Mouse (Mus musculus) C2C12 (cell line): ENCODE measurements around the gene Tcf7l1. TPM values are rescaled to one million over a fixed set of nuclear protein-coding genes. Genes with fewer than 3 reads are reported as not detected.
A peak's percentile ranks its signal among the peaks of the same experiment; 100 is the strongest.

Experiments
- H3K27me3 ChIP-seq: one replicate; pipeline ENCODE4 v1.6.1; 2011; ENCODE audit not compliant: control insufficient read depth, insufficient read depth, insufficient read length
- H3K36me3 ChIP-seq: one replicate; pipeline ENCODE4 v1.6.1; 2011; ENCODE audit not compliant: control insufficient read depth, insufficient read depth
- H3K4me3 ChIP-seq: one replicate; pipeline ENCODE4 v1.5.1; 2011; ENCODE audit warnings: mild to moderate bottlenecking, control low read depth; ENCODE audit not compliant: poor library complexity, insufficient read depth, severe bottlenecking
- H3K79me2 ChIP-seq: one replicate; pipeline ENCODE4 v1.6.1; 2011; ENCODE audit not compliant: control insufficient read depth, insufficient read depth
- H3K79me3 ChIP-seq: one replicate; pipeline ENCODE4 v1.6.1; 2011; ENCODE audit warnings: low read depth, control low read depth
- H3ac ChIP-seq: one replicate; pipeline ENCODE3; 2011; ENCODE audit warnings: low read depth; ENCODE audit not compliant: control insufficient read depth, insufficient read length
- CEBPB ChIP-seq: IDR thresholded peaks from one replicate; pipeline ENCODE4 v1.6.1; 2011; ENCODE audit warnings: low read depth, mild to moderate bottlenecking, control low read depth, moderate library complexity
- CTCF ChIP-seq: IDR thresholded peaks from one replicate; pipeline ENCODE4 v1.5.1; 2011; ENCODE audit not compliant: control insufficient read depth, insufficient read depth, insufficient read length
- FOSL1 ChIP-seq: IDR thresholded peaks from one replicate; pipeline ENCODE4 v1.8.0; 2011; ENCODE audit warnings: mild to moderate bottlenecking, low read length; ENCODE audit not compliant: poor library complexity, insufficient read depth, severe bottlenecking
- MAX ChIP-seq: IDR thresholded peaks from one replicate; pipeline ENCODE4 v1.6.1; 2011; ENCODE audit warnings: mild to moderate bottlenecking, control low read depth
- MYOD1 ChIP-seq: IDR thresholded peaks from one replicate; pipeline ENCODE4 v1.6.1; 2011; ENCODE audit warnings: low read depth; ENCODE audit not compliant: control insufficient read depth, insufficient read length
- MYOG ChIP-seq: IDR thresholded peaks from one replicate; pipeline ENCODE4 v1.6.1; 2011; ENCODE audit not compliant: control insufficient read depth, insufficient read length; ENCODE audit errors: extremely low read depth
- USF1 ChIP-seq: IDR thresholded peaks from one replicate; pipeline ENCODE4 v1.6.1; 2011; ENCODE audit warnings: low read depth, mild to moderate bottlenecking, control low read depth, moderate library complexity
- polyA plus RNA-seq: library from polyadenylated mRNA; unstranded; fragments of >200 nt; fragmentation: generic; extraction: Trizol; gene quantifications from one replicate; pipeline ENCODE4 v1.2.1, GENCODE M21; 2012; ENCODE audit warnings: missing spikeins

Gene Tcf7l1
- polyA plus RNA-seq, 1 experiment: 18.3 TPM

- TF ChIP-seq MYOD1 (no peak), CEBPB (no peak), MYOG (no peak), USF1 (no peak), MAX (no peak), CTCF (no peak), FOSL1 (no peak)
- no peaks in the 10 kb centered on the region for H3K27me3 ChIP-seq
- H3K36me3 ChIP-seq: no peaks in the 10 kb centered on the region
- H3K79me3 ChIP-seq: no peaks in the 10 kb centered on the region
- no peaks in the 10 kb centered on the region for H3K79me2 ChIP-seq
- H3K4me3 ChIP-seq: no peak overlapping the region
- no peak overlapping the region for H3ac ChIP-seq
Observed at GRCm38 (mm10) chr6:72825762-72826161, 36.7 kb upstream of the Tcf7l1 start.

- Histone ChIP-seq H3K27me3 (no peaks in the 10 kb centered on the region), H3K4me3 (no peak overlapping the region), H3K79me2 (no peaks in the 10 kb centered on the region), H3ac (no peak overlapping the region), H3K36me3 (no peaks in the 10 kb centered on the region), H3K79me3 (no peaks in the 10 kb centered on the region)
- TF ChIP-seq USF1 (no peak), MYOD1 (no peak), MAX (no peak), FOSL1 (no peak), CEBPB (no peak), CTCF (no peak), MYOG (no peak)
Observed at GRCm38 (mm10) chr6:72824971-72825737, 36.1 kb upstream of the Tcf7l1 start.

- no peaks in the 10 kb centered on the region for H3K27me3 ChIP-seq
- no peaks in the 10 kb centered on the region for H3K79me2 ChIP-seq
- no peak overlapping the region for H3ac ChIP-seq
- TF ChIP-seq MAX: no peak
- TF ChIP-seq CEBPB: no peak
- no peak for TF ChIP-seq FOSL1
- no peak for TF ChIP-seq CTCF
- no peak for TF ChIP-seq USF1
- TF ChIP-seq MYOD1: no peak
- TF ChIP-seq MYOG: no peak
- no peak overlapping the region for H3K4me3 ChIP-seq
- H3K79me3 ChIP-seq: no peaks in the 10 kb centered on the region
- no peaks in the 10 kb centered on the region for H3K36me3 ChIP-seq
Observed at GRCm38 (mm10) chr6:72813456-72813855, 24.4 kb upstream of the Tcf7l1 start.

GRCm38 (mm10) chr6:72810248-72810647 lies 21.2 kb upstream of the Tcf7l1 start:
- H3K36me3 ChIP-seq: no peaks in the 10 kb centered on the region
- no peaks in the 10 kb centered on the region for H3K27me3 ChIP-seq
- TF ChIP-seq MYOG (no peak), MYOD1 (peak; percentile 71)
- H3ac ChIP-seq: no peak overlapping the region
- no peak overlapping the region for H3K4me3 ChIP-seq
- no peaks in the 10 kb centered on the region for H3K79me3 ChIP-seq
- no peaks in the 10 kb centered on the region for H3K79me2 ChIP-seq

- no peak overlapping the region for H3ac ChIP-seq
Observed at GRCm38 (mm10) chr6:72809522-72810149, 20.6 kb upstream of the Tcf7l1 start.

GRCm38 (mm10) chr6:72808342-72808741 lies 19.3 kb upstream of the Tcf7l1 start:
- TF ChIP-seq FOSL1: no peak
- no peak for TF ChIP-seq CTCF
- no peak for TF ChIP-seq MAX
- no peak for TF ChIP-seq MYOD1
- TF ChIP-seq CEBPB: no peak
- TF ChIP-seq MYOG: no peak
- Histone ChIP-seq H3K36me3 (no peaks in the 10 kb centered on the region), H3K4me3 (no peak overlapping the region), H3K27me3 (no peaks in the 10 kb centered on the region), H3K79me2 (no peaks in the 10 kb centered on the region), H3K79me3 (no peaks in the 10 kb centered on the region), H3ac (no peak overlapping the region)

More at GRCm38 (mm10) chr6:72809522-72810149, 20.6 kb upstream of the Tcf7l1 start:
- Histone ChIP-seq H3K79me3 (no peaks in the 10 kb centered on the region), H3K79me2 (no peaks in the 10 kb centered on the region), H3K27me3 (no peaks in the 10 kb centered on the region), H3K36me3 (no peaks in the 10 kb centered on the region), H3K4me3 (no peak overlapping the region)
- TF ChIP-seq USF1 (peak; percentile 54), FOSL1 (no peak)
